Mouse (Mus musculus): ENCODE measurements around the gene Rsrp1.

DNA sequence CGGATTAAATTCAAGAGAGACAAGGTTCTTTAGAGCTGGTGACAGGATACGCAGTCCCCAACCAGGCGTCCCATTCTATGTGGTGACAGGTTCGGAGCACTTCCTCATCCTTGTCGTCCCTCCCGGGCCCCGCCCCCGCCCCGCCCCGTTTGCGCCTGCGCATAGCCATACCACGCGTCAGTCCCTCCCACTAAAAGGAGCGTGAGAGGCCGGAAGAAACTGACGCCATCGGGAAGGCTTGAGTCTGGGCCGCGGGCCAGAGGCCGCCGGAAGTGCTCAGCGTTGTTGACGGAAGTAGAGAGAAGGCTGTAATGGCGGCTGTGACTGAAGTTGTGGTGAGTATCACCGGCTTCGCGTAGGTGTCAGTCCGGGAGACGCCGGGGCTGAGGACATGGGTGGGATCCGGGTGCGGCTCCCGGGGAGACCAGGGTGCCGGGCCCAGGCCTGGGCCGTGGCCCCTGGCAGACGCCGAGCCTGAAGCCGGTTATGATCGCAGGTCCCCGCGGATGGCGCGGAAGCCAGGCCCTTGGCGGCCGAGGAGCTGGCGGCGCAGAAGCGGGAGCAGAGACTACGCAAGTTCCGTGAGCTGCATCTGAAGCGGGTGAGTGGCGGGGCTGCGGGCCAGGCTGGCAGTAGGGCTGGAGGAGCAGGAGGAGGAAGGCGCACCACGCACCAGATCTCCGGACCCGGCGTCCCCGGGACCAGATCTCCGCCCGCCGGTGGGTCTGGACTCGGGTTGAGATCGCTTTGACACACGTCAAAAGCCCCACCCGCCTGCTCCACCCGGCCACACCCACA is 7.5 kb downstream of the Rsrp1 start, which contains the start of gene Syf2:
- TF ChIP-seq POLR2A (IDR thresholded peaks at IDR 0.05; ENCODE audit: extremely low read depth, insufficient read depth, low read length), result 0 out of 2 replicates have a peak, but pooled peaks have one; percentile 39
- TF ChIP-seq CTCF (IDR thresholded peaks at IDR 0.05; ENCODE audit: low read depth, low read length), result no peak
